Mouse (Mus musculus) testis, adult 2 months (tissue): ENCODE data around the gene Cckbr. TPM values are rescaled to one million over a fixed set of nuclear protein-coding genes. Genes with fewer than 3 reads are reported as not detected.
"Not testable (repeated sequence)": the region's sequence is repeated elsewhere in the genome, so short reads cannot be mapped to it uniquely, and the experiment has no call there.

Experiments
- H3K27ac ChIP-seq: fragments of 200-500 bp; 2 replicates; pipeline ENCODE4 v1.5.1; 2012; ENCODE audit warnings: low read depth, low read length; ENCODE audit not compliant: control insufficient read depth, insufficient read depth
- H3K27me3 ChIP-seq: fragments of 200-500 bp; 2 replicates; pipeline ENCODE4 v1.6.1; 2012; ENCODE audit warnings: mild to moderate bottlenecking, low read length, moderate library complexity; ENCODE audit not compliant: control insufficient read depth, insufficient read depth
- H3K36me3 ChIP-seq: fragments of 200-500 bp; 2 replicates; pipeline ENCODE4 v1.6.1; 2012; ENCODE audit warnings: mild to moderate bottlenecking, low read length; ENCODE audit not compliant: control insufficient read depth, insufficient read depth
- H3K4me1 ChIP-seq: fragments of 200-500 bp; 2 replicates; pipeline ENCODE4 v1.6.1; 2012; ENCODE audit warnings: low read length; ENCODE audit not compliant: control insufficient read depth, insufficient read depth
- H3K4me3 ChIP-seq: fragments of 200-500 bp; 2 replicates; pipeline ENCODE4 v1.5.1; 2012; ENCODE audit warnings: low read depth, mild to moderate bottlenecking, low read length, moderate library complexity, mixed read lengths; ENCODE audit not compliant: control insufficient read depth
- CTCF ChIP-seq: fragments of 200-500 bp; IDR thresholded peaks from 2 replicates; pipeline ENCODE4 v1.5.1; 2012; ENCODE audit warnings: low read depth, mild to moderate bottlenecking, inconsistent platforms, low read length, moderate library complexity; ENCODE audit not compliant: control insufficient read depth, insufficient read depth, insufficient replicate concordance
- POLR2A ChIP-seq: fragments of 200-500 bp; IDR thresholded peaks from 2 replicates; pipeline ENCODE4 v1.6.1; 2012; ENCODE audit warnings: low read depth, mild to moderate bottlenecking, inconsistent platforms, low read length, moderate library complexity; ENCODE audit not compliant: control insufficient read depth
- polyA plus RNA-seq: library from polyadenylated mRNA; depleted of rRNA; stranded (reverse); fragments of >200 nt; gene quantifications from 2 replicates; pipeline ENCODE4 v1.2.3, GENCODE M21; 2012

Gene Cckbr
- polyA plus RNA-seq, 1 experiment: 0.07 TPM

DNA sequence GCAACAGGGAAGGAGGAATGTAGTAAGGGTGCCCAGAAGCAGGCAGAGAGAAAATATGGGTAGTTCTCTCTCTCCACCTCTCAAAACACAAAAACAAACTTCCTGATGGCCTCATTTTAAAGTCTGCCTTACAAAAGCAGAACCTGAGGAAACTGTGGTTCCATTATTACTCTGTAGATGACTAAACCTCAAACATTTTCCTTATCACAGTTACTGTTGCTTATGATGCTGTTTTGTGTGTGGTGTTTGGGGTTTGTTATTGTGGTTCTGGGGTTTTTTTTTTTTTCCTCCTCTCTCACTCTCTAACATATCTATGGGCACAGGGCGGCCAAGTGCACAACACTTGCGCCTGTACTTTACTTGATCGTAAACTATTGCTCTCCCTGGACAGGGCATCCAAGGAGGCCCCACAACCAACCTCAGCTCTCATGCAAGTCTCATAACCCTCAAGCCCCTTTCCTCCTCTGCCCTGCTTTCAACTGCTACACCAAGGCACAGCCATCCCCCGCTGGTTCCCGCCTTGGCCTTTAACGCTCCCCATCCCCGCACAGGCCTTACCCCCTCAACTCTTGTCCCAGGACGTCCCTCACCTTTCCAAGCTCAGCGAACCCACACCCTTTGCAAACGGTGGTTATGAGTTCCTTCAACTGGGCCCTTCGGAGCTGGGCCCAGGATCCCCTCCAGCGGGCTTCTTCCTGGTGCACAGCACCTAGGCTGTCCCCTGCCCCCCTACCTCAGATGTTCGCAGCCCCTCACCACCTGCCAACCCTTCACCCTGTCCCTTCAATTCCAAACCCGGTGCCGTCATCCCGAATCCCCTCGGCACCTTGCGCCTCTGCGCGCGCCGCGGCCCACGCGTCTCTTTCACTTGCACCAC, 26.2 kb upstream of the Cckbr start:
- Histone ChIP-seq H3K4me3 (peak overlapping the region; percentile 89), H3K27me3 (no peaks in the 10 kb centered on the region), H3K36me3 (no peaks in the 10 kb centered on the region), H3K4me1 (peaks cover 5% of the 10 kb centered on the region), H3K27ac (peak overlapping the region; percentile 82)
- TF ChIP-seq POLR2A: no peak
- TF ChIP-seq CTCF: no peak

DNA sequence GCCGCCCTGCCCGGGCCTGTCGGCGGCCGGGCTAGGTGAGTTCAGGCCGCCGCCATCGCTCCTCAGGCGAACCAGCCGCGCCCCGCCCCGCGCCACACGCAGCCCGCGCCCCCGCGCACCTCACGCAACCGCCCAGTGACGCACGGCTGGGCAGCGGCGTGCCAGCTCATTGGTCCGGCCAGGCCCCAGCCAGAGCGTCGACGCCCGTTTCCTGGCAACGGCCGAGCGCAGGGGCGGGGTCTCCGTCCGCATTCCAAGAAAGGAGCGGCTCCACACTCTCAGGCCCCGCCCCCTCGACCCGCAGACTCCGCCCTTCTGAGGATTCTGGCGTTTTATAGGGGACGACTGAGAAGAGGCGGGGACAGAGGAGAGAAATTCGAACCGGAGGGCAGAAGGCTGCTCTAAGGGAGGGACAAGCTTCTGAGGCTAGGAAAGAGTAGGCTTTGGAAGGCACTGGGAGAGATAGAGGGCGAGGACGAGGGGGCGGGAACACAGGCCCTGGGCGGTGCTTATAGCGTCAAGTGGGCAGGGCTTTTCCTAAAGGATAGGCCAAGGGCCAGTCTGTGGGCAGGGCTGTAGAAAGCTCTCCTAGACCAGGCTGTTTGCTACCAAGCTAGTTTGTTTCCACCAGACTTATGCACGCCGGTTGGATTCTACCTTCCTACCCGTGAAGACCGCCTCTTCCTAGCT, 25.5 kb upstream of the Cckbr start, which contains the start of gene Fam160a2:
Gene Fam160a2 (minus strand): TSS at position 120 of the 690 bp plus-strand sequence.
- Histone ChIP-seq H3K27ac (peak within 1 kb of the TSS; percentile 94), H3K4me1 (peaks cover 5% of the 10 kb centered on the region), H3K27me3 (no peaks in the 10 kb centered on the region), H3K36me3 (no peaks in the 10 kb centered on the region), H3K4me3 (peak within 1 kb of the TSS; percentile 89)
- TF ChIP-seq CTCF (no peak), POLR2A (peak; percentile 71)

DNA sequence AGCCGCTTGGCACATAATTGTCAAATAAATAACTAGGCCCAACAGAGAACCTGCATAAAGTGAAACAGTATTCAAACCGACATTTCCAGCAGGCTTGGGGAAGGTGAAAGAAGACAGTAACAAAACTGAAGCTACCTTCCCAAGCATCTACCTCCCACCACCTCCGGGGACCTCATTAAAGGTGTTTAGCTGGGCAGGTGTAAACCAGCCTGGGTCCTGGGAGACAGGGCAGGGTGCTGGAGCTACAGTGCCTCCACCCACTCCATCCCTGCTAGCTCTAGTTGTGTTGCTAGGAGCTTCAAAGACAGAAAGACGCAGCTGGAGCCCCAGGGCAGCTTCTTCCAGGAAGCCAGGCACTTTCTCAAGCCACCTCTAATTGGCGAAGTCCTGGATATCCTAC, 21.3 kb upstream of the Cckbr start, which contains the start of gene Cnga4:
Gene Cnga4 (plus strand): TSS at position 301 of the 400 bp plus-strand sequence.
- TF ChIP-seq POLR2A (no peak), CTCF (no peak)
- H3K27ac ChIP-seq: no peak within 1 kb of the TSS
- peak within 1 kb of the TSS; percentile 42 for H3K4me3 ChIP-seq
- H3K27me3 ChIP-seq: no peaks in the 10 kb centered on the region
- no peaks in the 10 kb centered on the region for H3K36me3 ChIP-seq
- H3K4me1 ChIP-seq: peaks cover 12% of the 10 kb centered on the region

DNA sequence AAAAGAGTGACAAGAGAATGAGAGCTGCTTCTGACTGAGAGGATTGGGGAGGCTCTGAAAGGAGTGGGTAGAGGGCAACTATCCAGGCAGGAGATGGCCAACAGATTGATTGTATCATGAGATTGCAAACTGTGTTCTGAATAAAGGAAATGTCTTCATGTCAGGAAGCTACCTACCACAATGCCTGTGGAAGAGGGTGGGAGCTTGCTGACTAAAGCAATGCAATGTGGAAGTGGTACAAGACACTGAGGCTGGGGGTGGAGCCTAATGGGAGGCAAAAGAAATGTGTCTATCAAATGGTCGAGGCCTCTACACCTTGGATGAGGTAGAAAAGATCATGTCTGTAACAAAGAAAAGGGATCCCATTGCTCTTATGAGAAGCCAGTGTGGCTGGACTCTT, 19.2 kb upstream of the Cckbr start:
- peaks cover 7% of the 10 kb centered on the region for H3K4me1 ChIP-seq
- no peaks in the 10 kb centered on the region for H3K27me3 ChIP-seq
- no peak for TF ChIP-seq POLR2A
- TF ChIP-seq CTCF: no peak
- no peaks in the 10 kb centered on the region for H3K36me3 ChIP-seq
- H3K27ac ChIP-seq: no peak overlapping the region
- H3K4me3 ChIP-seq: no peak overlapping the region

DNA sequence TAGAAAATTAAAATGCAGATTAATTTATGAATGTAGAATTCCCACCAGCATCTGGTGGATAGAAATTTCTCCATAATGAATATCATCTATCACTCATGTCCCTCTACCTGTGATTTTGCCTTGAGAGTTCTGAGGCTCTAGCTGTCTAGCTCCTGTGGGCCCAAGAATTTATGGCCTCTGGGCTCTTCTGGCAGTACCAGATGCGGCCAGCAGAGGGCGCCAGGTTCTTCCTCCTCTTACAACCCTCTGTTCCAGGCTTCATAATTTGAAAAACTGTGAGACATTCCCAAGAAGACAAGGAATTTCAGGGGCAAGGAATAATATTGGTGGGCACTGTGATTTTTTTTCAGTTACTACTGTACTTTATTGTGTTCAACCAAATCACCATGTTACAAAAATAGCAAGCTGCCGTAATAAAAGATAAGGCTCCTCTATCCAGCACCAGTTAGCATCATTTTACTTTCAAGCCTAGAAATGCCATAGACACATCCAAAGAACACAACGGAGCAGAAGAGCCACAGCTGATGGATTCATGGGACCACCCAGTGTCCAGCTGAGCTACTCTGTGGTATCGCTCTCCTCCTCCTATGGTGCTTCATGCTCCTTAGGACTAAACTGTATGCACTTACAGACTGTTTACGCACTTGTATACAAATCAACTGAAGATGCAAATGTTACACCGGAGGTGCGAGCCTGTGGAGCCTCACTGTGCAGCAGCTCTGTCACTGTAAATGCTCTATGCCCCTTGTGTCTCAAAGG, 13.5 kb upstream of the Cckbr start:
- peak; percentile 91 for TF ChIP-seq CTCF
- peak overlapping the region; percentile 80; the same call in 1 of the 2 replicates for H3K4me3 ChIP-seq
- not testable (repeated sequence) for H3K27me3 ChIP-seq, H3K27ac ChIP-seq, H3K4me1 ChIP-seq, H3K36me3 ChIP-seq

DNA sequence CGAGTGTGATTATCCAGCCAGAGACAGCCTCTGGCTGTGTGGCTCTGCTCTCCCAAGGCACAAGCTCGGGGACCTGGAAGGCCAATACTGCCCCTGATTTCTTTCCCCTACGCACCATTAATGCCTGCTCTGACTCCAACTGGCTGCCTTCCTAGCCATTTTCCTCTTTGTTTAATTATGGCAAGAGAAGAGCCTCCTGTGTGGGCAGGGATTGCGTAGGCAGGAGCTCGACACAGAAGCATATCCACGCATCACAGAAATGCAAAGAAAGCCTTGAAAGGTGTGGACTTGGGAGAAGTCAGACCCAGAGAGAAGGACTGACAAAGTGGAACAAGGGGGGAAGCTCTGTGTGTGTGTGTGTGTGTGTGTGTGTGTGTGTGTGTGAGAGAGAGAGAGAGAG, 11.1 kb upstream of the Cckbr start:
- Histone ChIP-seq H3K36me3 (no peaks in the 10 kb centered on the region), H3K4me1 (peaks cover 2% of the 10 kb centered on the region), H3K27me3 (no peaks in the 10 kb centered on the region), H3K27ac (no peak overlapping the region), H3K4me3 (peak overlapping the region; percentile 69)
- no peak for TF ChIP-seq CTCF
- TF ChIP-seq POLR2A: no peak

DNA sequence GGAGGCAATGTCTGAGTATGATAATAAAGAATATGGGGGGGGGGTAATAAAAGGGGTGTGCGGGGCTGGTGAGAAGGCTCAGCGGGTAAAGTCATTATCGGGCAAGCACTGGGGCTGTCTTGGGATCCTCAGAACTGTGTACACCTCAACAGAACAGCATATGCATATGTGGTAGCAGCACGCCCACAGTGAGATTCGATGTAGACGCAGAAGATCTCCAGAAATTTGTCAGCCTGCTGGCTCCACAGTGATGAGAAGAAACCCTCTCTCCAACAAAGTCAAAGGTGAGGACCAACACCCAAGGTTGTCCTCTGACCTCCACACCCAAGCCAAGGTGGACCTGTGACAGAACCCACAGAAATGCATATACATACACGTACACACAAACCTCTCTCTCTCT, 9.0 kb upstream of the Cckbr start:
- no peaks in the 10 kb centered on the region for H3K36me3 ChIP-seq
- no peak for TF ChIP-seq POLR2A
- no peak for TF ChIP-seq CTCF
- H3K27me3 ChIP-seq: no peaks in the 10 kb centered on the region
- H3K4me3 ChIP-seq: no peak overlapping the region
- no peak overlapping the region for H3K27ac ChIP-seq
- peaks cover 2% of the 10 kb centered on the region for H3K4me1 ChIP-seq
